In the genomic region with DNA sequence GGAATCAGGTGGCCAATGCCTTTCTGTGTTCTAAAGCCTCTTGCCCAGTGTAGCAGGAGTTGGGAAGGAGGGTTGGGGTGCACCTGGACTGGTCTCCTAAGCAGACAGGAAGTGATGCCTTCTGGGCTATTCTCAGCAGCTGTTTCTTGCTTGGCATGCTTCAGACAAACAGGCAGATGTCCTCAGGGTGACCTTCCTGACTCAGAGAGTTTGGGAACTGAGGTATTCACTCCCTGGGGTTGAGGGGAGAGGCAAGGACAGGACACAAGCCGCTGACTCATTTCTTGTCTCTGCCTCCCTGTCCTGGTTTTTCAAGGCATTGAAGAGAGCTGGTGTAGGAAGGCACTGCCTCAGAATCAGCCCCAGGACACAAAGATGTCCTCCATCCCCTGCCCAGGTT, we compare ENCODE assay signal across 15 mouse cellular contexts.
DNase-seq lines count a peak whose midpoint lies in the region; TF ChIP-seq lines count a peak whose summit lies in the region.
"Had no signal": no experiment of that assay in that cellular context is flagged by ENCODE, and none has a peak within 500 bp of the region (broad histone marks: within the 10 kb centered on the region; RNA-seq: fewer than 3 reads in every experiment).

No protein-coding gene starts in this region.

- H3K27me3 ChIP-seq in myocyte (ENCODE audit: control insufficient read depth, insufficient read depth, insufficient read length), result no peaks in the 10 kb centered on the region
- H3K27me3 ChIP-seq: embryonic facial prominence, embryonic 15.5 days; liver, embryonic 13.5 days had no signal

- H3K4me3 ChIP-seq in myocyte, result no peak overlapping the region
- H3K4me3 ChIP-seq: embryonic facial prominence, embryonic 15.5 days; liver, embryonic 13.5 days had no signal

- no peak for TF ChIP-seq POLR2A in myocyte (IDR thresholded peaks at IDR 0.05; ENCODE audit: insufficient read length, low read depth)

- no peaks in the 10 kb centered on the region for H3K79me2 ChIP-seq in myocyte (ENCODE audit: control insufficient read depth, insufficient read depth)

- H3K4me2 ChIP-seq in myocyte (ENCODE audit: low read depth), result peak overlapping the region; percentile 58
- H3K4me2 ChIP-seq: embryonic facial prominence, embryonic 15.5 days; liver, embryonic 13.5 days had no signal

- H3K36me3 ChIP-seq in myocyte (ENCODE audit: control insufficient read depth, insufficient read depth), result no peaks in the 10 kb centered on the region
- H3K36me3 ChIP-seq: embryonic facial prominence, embryonic 15.5 days; liver, embryonic 13.5 days had no signal

- DNase-seq in gastrocnemius, adult 18-20 months (ENCODE audit: low spot score), result peak; percentile 33
- DNase-seq in gastrocnemius, postnatal 36 days, result no peak
- peak; percentile 4 for DNase-seq in lung, postnatal 25 days (ENCODE audit: low spot score)
- DNase-seq in lung, postnatal 14 days, result no peak
- DNase-seq in adrenal gland, adult 8-10 months, result peak; percentile 42
- DNase-seq in kidney, postnatal 14 days, result no peak
- no peak for DNase-seq in cerebellum, postnatal 14 days
- DNase-seq: cerebellum, adult 9-11 months; forebrain, postnatal 0 days; layer of hippocampus, adult 9-11 months; liver, embryonic 13.5 days; right cerebral cortex, postnatal 14 days; thymus, postnatal 25 days had no signal

- no peak overlapping the region for H3ac ChIP-seq in myocyte (ENCODE audit: control insufficient read depth, insufficient read length)

- intact Hi-C loops in gastrocnemius, postnatal 36 days (cut with DNase I), result no loop called here

TF ChIP-seq in myocyte, 11 proteins besides CTCF, POLR2A, EP300 and RAD21:
- TF ChIP-seq MYOD1 (IDR thresholded peaks at IDR 0.05; ENCODE audit: control insufficient read depth in 1 of 3, insufficient read length in 2 of 3, low read depth in 2 of 3) (peak; percentile 36 to 95 (median 91)), MAX (IDR thresholded peaks at IDR 0.05; ENCODE audit: low read depth) (no peak), MYOG (IDR thresholded peaks at IDR 0.05; ENCODE audit: control insufficient read depth in 1 of 3, insufficient read depth in 1 of 3, insufficient read length in 2 of 3, low read depth in 2 of 3) (peak; percentile 28 to 86 (median 37)), POLR2AphosphoS2 (IDR thresholded peaks at IDR 0.05; ENCODE audit: insufficient read length, low read depth) (no peak), TCF12 (IDR thresholded peaks at IDR 0.05; ENCODE audit: insufficient read depth, poor library complexity, severe bottlenecking) (peak; percentile 85)

Comparison
In these comparisons a context has a peak if more than half of its experiments do, and no peak if none do; other contexts are left out.
1. DNase-seq: peak in gastrocnemius, adult 18-20 months (single experiment), lung, postnatal 25 days (single experiment) and adrenal gland, adult 8-10 months (single experiment); none in gastrocnemius, postnatal 36 days (0 of 2), lung, postnatal 14 days (single experiment), kidney, postnatal 14 days (single experiment) and cerebellum, postnatal 14 days (0 of 2).